Mouse (Mus musculus) liver, embryonic 15.5 days (tissue): ENCODE data around the gene Senp7. TPM values are rescaled to one million over a fixed set of nuclear protein-coding genes. Genes with fewer than 3 reads are reported as not detected.
"Not testable (repeated sequence)": the region's sequence is repeated elsewhere in the genome, so short reads cannot be mapped to it uniquely, and the experiment has no call there.

Experiments
- ATAC-seq: fragments of 200-750 bp; cut with Nextera tagmentation; 2 replicates; pipeline ENCODE4 v1.8.0; 2017; ENCODE audit warnings: moderate number of reproducible peaks, mild to moderate bottlenecking, moderate library complexity; ENCODE audit not compliant: insufficient read depth
- H3K27ac ChIP-seq: fragments of 300-500 bp; sonication (generic); replicated peaks from 2 replicates; pipeline ENCODE4 v1.5.1; 2015; ENCODE audit warnings: mild to moderate bottlenecking, inconsistent platforms
- H3K27me3 ChIP-seq: fragments of 300-500 bp; sonication (generic); 2 replicates; pipeline ENCODE4 v1.6.1; 2015; ENCODE audit warnings: mild to moderate bottlenecking, inconsistent platforms
- H3K36me3 ChIP-seq: fragments of 300-500 bp; sonication (generic); replicated peaks from 2 replicates; pipeline ENCODE4 v1.6.1; 2015; ENCODE audit warnings: moderate library complexity, mild to moderate bottlenecking, inconsistent platforms
- H3K4me1 ChIP-seq: fragments of 300-500 bp; sonication (generic); replicated peaks from 2 replicates; pipeline ENCODE4 v1.6.1; 2015; ENCODE audit warnings: inconsistent platforms
- H3K4me2 ChIP-seq: fragments of 300-500 bp; sonication (generic); 2 replicates; pipeline ENCODE4 v1.6.1; 2015; ENCODE audit warnings: moderate library complexity, mild to moderate bottlenecking, inconsistent platforms
- H3K4me3 ChIP-seq: fragments of 300-500 bp; sonication (generic); replicated peaks from 2 replicates; pipeline ENCODE4 v1.5.1; 2015; ENCODE audit warnings: mild to moderate bottlenecking, inconsistent platforms
- H3K9ac ChIP-seq: fragments of 300-500 bp; sonication (generic); 2 replicates; pipeline ENCODE4 v1.6.1; 2015; ENCODE audit warnings: moderate library complexity, mild to moderate bottlenecking, inconsistent platforms
- H3K9me3 ChIP-seq: fragments of 300-500 bp; sonication (generic); replicated peaks from 2 replicates; pipeline ENCODE4 v1.6.1; 2016; ENCODE audit warnings: inconsistent platforms
- WGBS: fragments of 180-500 bp; shearing (Covaris S2); methylation state at CpG from one replicate; pipeline ENCODE4 v1.1.7; 2015; ENCODE audit warnings: mixed read lengths; ENCODE audit not compliant: insufficient replicate concordance; 5-methylcytosine and 5-hydroxymethylcytosine counted together
- polyA plus RNA-seq: library from polyadenylated mRNA; unstranded; fragments of >200 nt; fragmentation: Nextera tagmentation; extraction: Ambion mirVana; gene quantifications from 2 replicates; pipeline ENCODE4 v1.2.1, GENCODE M21; 2015

Senp7 gene
- polyA plus RNA-seq, 1 experiment from 2014 or later, result 18.9 TPM

- 88% methylated on average over 2 of the region's 2 CpGs for WGBS
- H3K27ac ChIP-seq, result no peak overlapping the region
- no peak overlapping the region for H3K4me2 ChIP-seq
- no peaks in the 10 kb centered on the region for H3K4me1 ChIP-seq
- no peaks in the 10 kb centered on the region for H3K27me3 ChIP-seq
- ATAC-seq, result peak; percentile 56
- no peaks in the 10 kb centered on the region for H3K9me3 ChIP-seq
- H3K36me3 ChIP-seq, result peaks cover 42% of the 10 kb centered on the region
- H3K9ac ChIP-seq, result no peak overlapping the region
- no peak overlapping the region for H3K4me3 ChIP-seq
These were observed 38.2 kb downstream of the Senp7 start for GRCm38 (mm10) chr16:56086336-56086735.

DNA sequence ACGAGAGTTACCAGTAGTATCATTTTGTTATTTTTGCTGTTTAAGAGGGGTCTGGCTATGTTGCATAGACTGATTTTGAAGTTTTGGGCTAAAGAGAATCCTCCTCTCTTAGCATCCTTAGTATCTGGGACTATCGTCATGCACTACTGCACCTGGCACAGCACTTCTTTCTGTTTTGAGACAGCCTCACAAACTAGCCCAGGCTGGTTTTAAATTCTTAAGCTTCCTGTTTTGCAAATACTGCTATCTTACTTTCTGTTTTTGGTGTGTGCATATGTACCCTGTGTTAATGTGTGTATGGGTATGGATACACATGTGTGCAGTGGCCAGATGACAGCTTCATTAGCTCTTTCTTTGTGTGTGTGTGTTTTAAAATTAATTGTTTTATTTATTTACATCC lies 42.2 kb downstream of the Senp7 start:
- WGBS, result 87% methylated on average over 2 of the region's 2 CpGs

GRCm38 (mm10) chr16:56096401-56097018 lies 48.4 kb downstream of the Senp7 start:
- H3K9ac ChIP-seq, H3K9me3 ChIP-seq, H3K4me2 ChIP-seq, ATAC-seq, H3K27me3 ChIP-seq, H3K4me3 ChIP-seq: not testable (repeated sequence)
- Histone ChIP-seq H3K36me3 (peaks cover 50% of the 10 kb centered on the region), H3K4me1 (peaks cover 13% of the 10 kb centered on the region), H3K27ac (peak overlapping the region; percentile 76)

More for the DNA sequence above, 42.2 kb downstream of the Senp7 start:
- no peak for ATAC-seq
- H3K36me3 ChIP-seq, result peaks cover 38% of the 10 kb centered on the region
- H3K9me3 ChIP-seq, result no peaks in the 10 kb centered on the region
- H3K9ac ChIP-seq, result no peak overlapping the region
- no peaks in the 10 kb centered on the region for H3K4me1 ChIP-seq
- H3K27me3 ChIP-seq, result no peaks in the 10 kb centered on the region
- H3K4me3 ChIP-seq, result no peak overlapping the region
- H3K27ac ChIP-seq, result no peak overlapping the region
- no peak overlapping the region for H3K4me2 ChIP-seq

GRCm38 (mm10) chr16:56115706-56116105 lies 67.6 kb downstream of the Senp7 start:
- no peak for ATAC-seq
- peaks cover 51% of the 10 kb centered on the region for H3K36me3 ChIP-seq
- no peak overlapping the region for H3K27ac ChIP-seq
- no peaks in the 10 kb centered on the region for H3K4me1 ChIP-seq
- 89% methylated on average over 3 of the region's 3 CpGs for WGBS
- no peaks in the 10 kb centered on the region for H3K27me3 ChIP-seq
- H3K9me3 ChIP-seq, result no peaks in the 10 kb centered on the region
- no peak overlapping the region for H3K4me2 ChIP-seq
- H3K4me3 ChIP-seq, result no peak overlapping the region
- H3K9ac ChIP-seq, result no peak overlapping the region

DNA sequence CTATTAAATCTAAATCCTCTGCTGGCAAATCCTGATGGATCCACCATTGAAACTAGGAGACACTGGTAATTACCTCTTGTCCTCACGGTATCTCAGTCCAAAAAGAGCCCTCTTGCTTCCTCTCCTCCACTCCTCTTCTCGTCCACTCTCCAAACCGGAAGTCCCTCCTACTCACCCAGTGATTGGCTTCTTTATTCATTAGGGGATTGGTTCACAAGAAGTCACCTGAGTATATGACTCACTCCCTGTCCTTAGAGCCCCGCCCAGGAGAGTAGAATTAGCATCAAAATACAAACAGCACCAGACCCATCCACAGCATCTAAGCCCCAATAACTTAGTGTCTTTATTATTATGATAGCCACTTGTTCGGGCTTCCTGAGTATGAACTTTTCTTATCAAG lies 68.0 kb downstream of the Senp7 start:
- no peak for ATAC-seq
- peaks cover 53% of the 10 kb centered on the region for H3K36me3 ChIP-seq
- no peak overlapping the region for H3K4me3 ChIP-seq
- H3K27ac ChIP-seq, result no peak overlapping the region
- H3K4me2 ChIP-seq, result no peak overlapping the region
- no peaks in the 10 kb centered on the region for H3K9me3 ChIP-seq
- H3K27me3 ChIP-seq, result no peaks in the 10 kb centered on the region
- 69% methylated on average over 5 of the region's 5 CpGs for whole genome bisulfite sequencing
- H3K4me1 ChIP-seq, result no peaks in the 10 kb centered on the region
- no peak overlapping the region for H3K9ac ChIP-seq

GRCm38 (mm10) chr16:56117327-56118180 lies 69.4 kb downstream of the Senp7 start:
- WGBS, result 81% methylated on average over 10 of the region's 10 CpGs
- no peak overlapping the region for H3K27ac ChIP-seq

GRCm38 (mm10) chr16:56122517-56122916 lies 74.4 kb downstream of the Senp7 start:
- no peak overlapping the region for H3K27ac ChIP-seq
- WGBS, result 77% methylated on average over 5 of the region's 5 CpGs
- no peak overlapping the region for H3K4me2 ChIP-seq
- H3K27me3 ChIP-seq, result no peaks in the 10 kb centered on the region
- no peak overlapping the region for H3K9ac ChIP-seq
- no peak overlapping the region for H3K4me3 ChIP-seq
- ATAC-seq, result no peak
- H3K36me3 ChIP-seq, result peaks cover 36% of the 10 kb centered on the region
- H3K9me3 ChIP-seq, result no peaks in the 10 kb centered on the region
- no peaks in the 10 kb centered on the region for H3K4me1 ChIP-seq

More at GRCm38 (mm10) chr16:56117327-56118180, 69.4 kb downstream of the Senp7 start:
- Histone ChIP-seq H3K9ac (no peak overlapping the region), H3K4me1 (no peaks in the 10 kb centered on the region), H3K9me3 (no peaks in the 10 kb centered on the region), H3K36me3 (peaks cover 48% of the 10 kb centered on the region), H3K27me3 (no peaks in the 10 kb centered on the region), H3K4me3 (no peak overlapping the region), H3K4me2 (no peak overlapping the region)
- no peak for ATAC-seq

DNA sequence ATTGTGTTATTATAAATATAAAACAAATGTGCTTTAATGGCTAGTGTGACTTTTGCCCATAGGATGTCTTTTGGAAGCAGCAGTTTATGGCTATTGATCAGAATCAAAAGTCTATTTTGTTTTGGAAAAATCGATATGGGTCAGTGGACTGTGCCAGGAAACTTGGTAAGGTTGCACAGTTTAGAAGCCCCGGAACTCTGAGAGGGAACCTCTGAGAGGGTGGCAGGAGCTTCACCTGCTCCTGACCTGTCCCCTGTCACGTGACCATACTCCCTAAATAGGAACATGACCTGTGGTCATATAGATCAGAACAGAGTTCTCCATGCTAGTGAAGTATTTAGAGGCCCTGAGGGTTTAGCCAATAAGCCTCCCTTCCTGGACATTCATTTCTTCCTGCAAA lies 75.9 kb downstream of the Senp7 start:
- Histone ChIP-seq H3K36me3 (peaks cover 43% of the 10 kb centered on the region), H3K4me3 (no peak overlapping the region), H3K27ac (no peak overlapping the region), H3K9me3 (no peaks in the 10 kb centered on the region), H3K4me2 (no peak overlapping the region), H3K9ac (no peak overlapping the region), H3K27me3 (no peaks in the 10 kb centered on the region), H3K4me1 (no peaks in the 10 kb centered on the region)
- WGBS, result 82% methylated on average over 3 of the region's 3 CpGs
- peak; percentile 47; the same call in 1 of the 2 replicates for ATAC-seq

DNA sequence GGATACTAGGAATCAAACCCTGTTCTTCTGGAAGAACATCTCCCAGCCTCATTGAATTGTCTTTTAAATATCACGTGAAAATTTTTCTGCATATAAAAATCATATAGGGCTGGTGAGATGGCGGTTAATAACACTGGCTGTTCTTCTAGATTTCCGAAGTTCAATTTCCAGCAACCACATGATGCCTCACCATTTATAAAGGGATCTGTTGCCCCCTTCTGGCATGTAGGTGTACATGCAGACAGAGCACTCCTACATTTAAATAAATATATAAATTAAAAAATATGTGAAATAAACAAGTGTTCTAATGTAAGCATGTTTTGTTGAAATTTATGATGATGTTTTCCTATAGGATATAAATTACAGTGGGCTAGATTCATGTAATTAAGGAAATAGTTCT lies 83.5 kb downstream of the Senp7 start:
- 29% methylated on average over 3 of the region's 3 CpGs for WGBS
- Histone ChIP-seq H3K4me1 (no peaks in the 10 kb centered on the region), H3K36me3 (peaks cover 25% of the 10 kb centered on the region), H3K4me2 (no peak overlapping the region), H3K9me3 (no peaks in the 10 kb centered on the region), H3K27ac (no peak overlapping the region), H3K27me3 (no peaks in the 10 kb centered on the region), H3K4me3 (no peak overlapping the region), H3K9ac (no peak overlapping the region)
- no peak for ATAC-seq

- H3K36me3 ChIP-seq, result peaks cover 6% of the 10 kb centered on the region; the same call in 1 of the 2 replicates
- no peaks in the 10 kb centered on the region for H3K4me1 ChIP-seq
- no peak overlapping the region for H3K4me3 ChIP-seq
- 50% methylated on average over 4 of the region's 4 CpGs for WGBS
- no peak overlapping the region for H3K9ac ChIP-seq
- no peaks in the 10 kb centered on the region for H3K9me3 ChIP-seq
- H3K27me3 ChIP-seq, result no peaks in the 10 kb centered on the region
- no peak overlapping the region for H3K4me2 ChIP-seq
- no peak for ATAC-seq
- no peak overlapping the region for H3K27ac ChIP-seq
These were observed 86.0 kb downstream of the Senp7 start for GRCm38 (mm10) chr16:56134149-56134548.

DNA sequence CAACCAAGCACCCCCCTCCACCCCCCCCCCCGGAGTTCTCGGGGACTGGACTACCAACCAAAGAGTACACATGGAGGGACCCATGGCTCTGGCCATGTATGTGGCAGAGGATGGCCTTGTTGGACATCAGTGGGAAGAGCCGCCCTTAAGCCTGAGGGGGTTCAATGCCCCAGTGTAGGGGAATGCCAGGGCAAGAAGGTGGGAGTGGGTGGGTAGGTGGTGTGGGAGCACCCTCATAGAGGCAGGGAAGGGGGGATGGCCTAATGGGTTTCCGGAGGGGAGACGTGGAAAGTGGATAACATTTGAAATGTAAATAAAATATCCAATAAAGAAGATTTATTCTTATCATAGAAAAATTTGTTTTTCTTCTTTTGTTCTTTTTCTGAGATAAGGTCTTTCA lies 89.5 kb downstream of the Senp7 start:
- H3K9ac ChIP-seq, H3K4me2 ChIP-seq, H3K4me3 ChIP-seq, H3K36me3 ChIP-seq, H3K9me3 ChIP-seq, ATAC-seq, H3K27ac ChIP-seq, H3K4me1 ChIP-seq, H3K27me3 ChIP-seq: not testable (repeated sequence)
- WGBS, result 85% methylated on average over 5 of the region's 5 CpGs
